Mouse (Mus musculus) mammary gland, adult 2 months (tissue): ENCODE results near the gene Dmac1. TPM values are rescaled to one million over a fixed set of nuclear protein-coding genes. Genes with fewer than 3 reads are reported as not detected.

Experiments used
- polyA plus RNA-seq: library from polyadenylated mRNA; depleted of rRNA; stranded (reverse); fragments of >200 nt; gene quantifications from 2 replicates; pipeline ENCODE4 v1.2.3, GENCODE M21; 2012; ENCODE audit warnings: low replicate concordance; rRNA removed

Dmac1 gene
- polyA plus RNA-seq: 64.5 and 88.5 TPM in 2 replicates

GRCm38 (mm10) chr4:75278197-75279175 is at the start of gene Dmac1:
TSS of gene Dmac1 (minus strand) at chr4:75278305.

